Mouse (Mus musculus): Measurements from ENCODE around the gene Camk2n2.

The Camk2n2 gene

DNA sequence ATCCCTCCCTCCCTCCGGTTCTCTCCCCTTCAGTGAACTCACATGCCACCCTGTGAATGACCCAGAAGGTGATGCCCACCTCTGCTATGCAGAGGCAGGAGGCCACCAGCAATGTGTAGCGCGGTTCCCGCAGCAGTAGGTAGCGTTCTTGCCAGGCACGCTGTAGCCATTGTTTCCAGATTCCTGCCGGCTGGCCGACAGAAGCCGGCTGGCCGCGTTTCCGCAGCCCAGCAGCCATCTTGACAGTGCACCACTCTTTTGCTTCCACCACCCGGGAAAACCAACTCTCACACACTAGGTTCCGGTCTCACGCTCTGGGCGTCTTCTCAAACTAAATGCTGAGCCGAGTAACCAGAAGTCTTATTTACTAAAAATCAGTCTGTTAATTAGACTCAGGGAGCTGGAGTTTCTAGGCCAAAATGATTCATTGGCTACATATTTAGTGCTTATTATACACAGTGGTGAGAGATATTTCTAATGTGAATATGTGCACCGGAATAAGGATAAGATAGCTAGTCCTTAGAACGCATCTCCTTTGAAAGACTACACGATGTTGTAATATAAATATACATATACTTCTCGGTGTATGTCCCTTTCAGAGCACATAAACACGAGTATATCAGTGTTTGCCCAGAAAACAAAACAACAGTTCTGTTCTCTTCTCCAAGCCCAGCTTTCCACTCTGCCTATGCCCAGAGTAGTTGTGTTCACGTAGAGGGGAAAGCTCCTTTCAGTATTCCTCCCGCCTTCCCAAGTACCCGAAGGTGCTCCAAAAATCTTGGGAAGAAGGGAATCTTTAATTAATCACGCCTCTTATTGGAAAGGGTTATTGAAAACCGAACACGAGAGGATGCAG is 10.4 kb downstream of the Camk2n2 start:
- peak; percentile 72 to 73 for DNase-seq (ENCODE audit: low spot score in 2 of 2)

DNA sequence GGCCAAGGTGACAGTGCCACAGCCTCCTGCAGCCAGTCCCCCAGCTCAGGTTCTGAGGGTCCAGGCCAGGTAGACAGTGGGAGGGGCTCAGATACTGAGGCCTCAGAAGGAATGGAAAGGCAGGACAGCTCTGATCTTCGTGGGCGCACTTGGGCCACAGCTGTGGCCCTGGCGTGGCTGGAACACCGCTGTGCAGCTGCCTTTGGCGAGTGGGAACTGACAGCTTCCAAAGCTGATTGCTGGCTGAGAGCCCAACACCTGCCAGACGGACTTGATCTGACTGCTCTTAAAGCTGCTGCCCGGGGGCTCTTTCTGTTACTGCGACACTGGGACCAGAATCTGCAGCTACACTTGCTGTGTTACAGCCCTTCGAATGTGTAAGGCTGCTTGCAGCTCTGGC is 16.4 kb downstream of the Camk2n2 start:
- DNase-seq (ENCODE audit: low spot score in 2 of 2), result no peak

DNA sequence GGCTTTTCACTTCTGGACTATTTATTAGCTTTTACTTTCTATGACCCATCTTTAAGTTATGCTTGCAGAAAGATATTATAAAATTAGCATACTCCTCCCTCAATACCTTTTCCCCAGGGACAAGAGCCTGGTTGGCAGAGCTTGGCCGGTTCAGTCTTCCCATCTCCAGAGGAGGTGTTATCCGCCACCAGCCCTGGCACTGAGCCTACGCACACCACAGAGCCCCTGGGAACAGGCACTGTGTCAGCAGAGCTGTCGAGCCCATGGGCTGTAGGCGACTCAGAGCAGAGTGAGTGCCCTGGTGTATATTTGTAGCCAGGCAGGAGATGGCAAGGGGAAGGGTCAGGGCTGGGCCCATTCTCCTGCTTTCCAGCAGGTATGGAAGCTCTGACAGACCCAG is 20.6 kb downstream of the Camk2n2 start:
- DNase-seq (ENCODE audit: low spot score in 2 of 2), result no peak

DNA sequence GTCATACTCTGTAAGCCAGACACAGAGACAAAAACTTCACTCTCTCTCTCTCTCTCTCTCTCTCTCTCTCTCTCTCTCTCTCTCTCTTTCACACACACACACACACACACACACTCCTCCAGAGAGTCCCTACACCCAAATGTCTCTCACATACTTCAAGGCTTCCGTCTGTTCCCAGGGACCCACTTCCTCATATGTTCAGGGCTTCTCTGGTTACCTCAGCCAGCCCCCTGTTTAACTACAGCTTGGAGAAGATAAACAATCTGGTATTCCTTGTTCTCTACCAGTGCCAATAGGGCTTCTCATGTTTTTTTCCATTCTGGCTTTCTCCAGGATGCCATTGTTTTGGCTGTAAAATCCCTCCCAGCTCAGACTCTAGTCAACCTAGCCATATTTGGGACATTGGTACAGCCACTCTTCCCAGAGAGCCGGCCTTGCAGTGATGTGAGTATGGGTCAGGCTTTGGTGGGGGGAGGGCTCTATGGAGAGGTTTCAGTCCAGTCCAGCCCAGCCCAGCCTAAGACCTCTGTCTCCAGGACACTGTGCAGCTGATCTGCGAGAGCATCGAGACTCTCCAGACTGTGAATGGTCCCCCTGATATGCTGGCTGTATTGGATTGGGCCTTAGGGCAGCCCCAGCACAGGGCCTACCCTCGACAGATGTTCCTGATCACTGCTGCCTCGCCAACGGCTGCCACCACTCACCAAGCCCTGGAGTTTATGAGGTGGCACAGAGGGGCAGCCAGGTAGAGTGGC is 24.2 kb downstream of the Camk2n2 start:
- no peak for DNase-seq (ENCODE audit: low spot score in 2 of 2)

DNA sequence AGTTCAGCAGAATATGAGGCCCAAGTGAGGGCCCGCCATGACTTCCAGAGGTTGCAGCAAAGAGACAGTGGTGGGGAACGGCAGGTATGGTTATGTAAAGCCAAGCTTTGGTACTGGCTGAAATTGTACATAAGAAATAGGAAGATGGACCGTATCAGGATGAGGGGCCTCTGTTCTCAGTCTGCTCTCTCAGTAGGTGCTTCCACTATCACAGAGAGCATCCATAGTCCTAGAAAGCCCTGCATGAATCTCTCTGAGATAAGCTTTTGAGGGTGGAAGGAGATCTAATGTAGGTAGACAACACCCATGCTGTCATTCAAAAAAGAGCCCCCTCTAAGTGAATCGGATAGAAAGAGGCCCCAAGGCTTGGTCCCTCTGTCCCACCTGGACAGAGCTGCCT is 25.4 kb downstream of the Camk2n2 start:
- no peak for DNase-seq (ENCODE audit: low spot score in 2 of 2)

DNA sequence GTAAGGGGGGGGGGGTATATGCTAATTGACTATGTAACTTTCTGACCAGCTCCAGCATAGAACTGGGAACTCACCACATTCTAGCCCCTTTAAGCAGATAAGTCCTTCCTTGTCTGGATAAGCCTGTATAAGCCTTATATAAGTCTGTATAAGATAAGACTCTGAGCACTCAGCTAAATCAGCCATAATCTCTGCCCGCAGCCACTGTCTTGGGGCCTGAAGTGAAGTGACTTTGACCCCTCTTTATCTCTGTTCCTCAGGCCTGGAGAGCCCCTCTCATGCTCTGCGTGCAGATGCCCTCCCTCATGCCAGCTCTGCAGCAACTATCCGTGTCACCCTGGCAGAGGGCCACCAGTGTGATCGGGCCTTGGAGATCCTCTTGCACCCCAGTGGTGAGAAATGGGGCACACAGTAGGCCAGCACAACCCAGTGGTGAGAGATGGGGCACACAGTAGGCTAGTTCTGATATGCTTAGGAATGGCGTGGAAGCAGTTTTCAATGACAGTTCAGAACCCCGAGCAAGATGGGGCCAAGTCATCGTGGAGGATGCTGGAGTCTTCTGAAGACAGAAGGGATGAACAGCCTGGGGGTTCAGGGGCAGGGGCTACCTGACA is 25.9 kb downstream of the Camk2n2 start:
- DNase-seq (ENCODE audit: low spot score in 2 of 2), result no peak

DNA sequence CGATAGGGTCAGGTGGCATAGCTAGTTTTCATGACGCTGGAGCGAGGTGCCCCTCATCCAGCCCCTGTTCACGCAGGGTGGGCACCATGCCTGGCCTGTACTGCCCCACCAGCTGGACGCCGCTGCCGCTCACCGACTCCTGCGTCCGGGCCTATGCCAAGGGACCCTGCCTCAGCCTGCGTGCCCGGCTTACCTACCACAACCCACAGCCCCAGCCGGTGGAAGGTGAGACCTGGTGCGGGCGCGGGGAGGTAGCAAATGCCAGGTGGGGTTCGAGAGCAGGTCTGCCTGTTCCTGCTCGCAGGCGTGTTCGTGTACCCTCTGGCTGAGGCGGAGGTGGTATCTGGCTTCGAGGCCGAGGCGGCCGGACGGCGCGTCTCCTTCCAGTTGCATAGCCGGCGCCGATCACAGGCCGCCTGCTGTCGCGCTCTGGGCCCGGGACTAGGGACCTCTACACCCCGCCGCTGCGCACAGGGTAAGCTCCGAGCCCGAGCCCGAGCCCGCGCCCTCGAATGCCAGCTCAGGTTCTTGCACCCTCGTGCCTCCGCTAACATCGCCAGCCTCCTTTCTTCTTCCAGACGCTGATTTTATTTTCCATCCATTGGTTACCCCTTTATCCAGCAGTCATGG is 29.9 kb downstream of the Camk2n2 start:
- no peak for DNase-seq (ENCODE audit: low spot score in 2 of 2)

DNA sequence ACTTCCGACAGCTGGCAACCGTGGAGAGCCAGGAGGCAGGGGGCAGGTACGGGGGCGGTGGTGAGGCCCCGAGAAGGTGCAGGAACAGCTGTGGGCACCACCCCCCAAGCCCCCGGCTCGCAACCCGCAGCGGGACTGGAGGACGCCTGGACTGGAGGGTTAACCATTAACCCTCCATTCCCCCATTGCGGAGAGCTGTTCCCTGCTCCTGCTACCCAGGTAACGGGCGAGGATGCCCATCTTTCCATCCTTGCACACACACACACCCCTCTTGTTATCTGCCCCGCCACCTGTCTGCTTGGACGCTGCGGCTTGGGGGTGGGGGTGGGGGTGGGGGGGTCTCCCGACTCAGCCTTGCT is 30.4 kb downstream of the Camk2n2 start:
- no peak for DNase-seq (ENCODE audit: low spot score in 2 of 2)

DNA sequence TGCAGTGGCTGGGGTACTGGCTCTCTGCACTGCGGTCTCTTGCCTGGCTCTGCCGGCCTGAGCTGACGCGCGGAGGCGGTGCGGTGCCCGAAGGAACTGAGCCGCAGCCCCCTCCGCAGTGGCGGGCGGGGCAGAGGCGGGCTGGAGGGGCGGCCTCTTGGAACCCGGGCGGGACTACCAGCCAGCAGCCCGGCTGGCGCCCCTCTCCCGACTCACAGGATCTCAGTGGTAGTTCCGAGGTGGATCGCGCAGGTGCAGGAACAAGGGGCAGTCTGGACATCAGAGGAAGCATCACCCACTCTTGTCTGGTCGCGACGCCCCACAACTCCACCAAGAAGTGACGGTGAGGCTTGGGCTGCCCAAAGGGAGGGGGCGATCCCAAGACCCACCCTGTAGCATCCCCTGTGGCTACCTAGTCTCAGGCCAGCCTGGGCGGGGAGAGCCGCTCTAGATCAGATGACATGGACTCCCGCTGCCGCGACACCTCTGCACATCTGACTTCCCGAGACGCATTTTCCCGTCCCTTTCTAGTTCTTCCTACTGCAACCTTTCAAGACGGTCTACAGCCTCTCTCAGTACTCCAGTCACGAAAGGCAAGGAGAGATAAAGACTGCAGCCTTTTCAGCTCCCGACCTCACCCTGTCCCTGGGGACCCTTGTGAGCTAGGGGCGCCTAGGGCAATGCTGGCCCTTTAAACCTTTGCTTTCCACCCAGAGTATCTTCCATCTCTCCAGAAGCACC is 31.0 kb downstream of the Camk2n2 start:
- DNase-seq (ENCODE audit: low spot score in 2 of 2), result no peak

DNA sequence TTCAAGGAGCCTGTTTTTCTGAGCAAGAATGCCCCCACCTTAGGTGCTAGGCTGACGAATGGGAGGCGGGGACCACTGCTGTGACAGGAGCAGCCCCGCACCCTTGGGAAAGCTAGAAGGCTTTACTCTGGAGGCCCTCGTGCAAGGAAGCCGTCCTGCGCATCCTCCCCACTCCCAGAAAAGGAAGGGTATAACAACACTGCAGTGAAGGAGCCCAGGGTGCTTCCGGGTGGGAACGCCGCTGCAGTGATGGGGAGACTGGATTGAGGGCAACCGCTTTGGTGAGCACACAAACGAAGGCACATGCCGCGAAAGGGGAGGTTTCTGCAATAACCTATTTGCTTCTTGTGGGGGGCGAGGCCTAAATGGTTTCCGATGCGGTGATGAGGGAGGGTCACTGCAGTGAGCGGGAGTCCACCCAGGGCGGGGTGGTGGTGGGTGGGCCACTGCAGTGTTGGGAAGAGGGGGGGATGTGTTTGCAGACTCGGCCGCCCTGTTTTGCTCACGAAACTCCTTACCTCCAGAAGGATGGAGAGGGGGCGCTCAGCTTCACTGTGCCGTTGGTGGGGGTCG is 31.6 kb downstream of the Camk2n2 start, which contains the start of gene Vwa5b2:
Gene Vwa5b2, plus strand, starts transcription at position 106 of the 573 bp plus-strand sequence.
- DNase-seq (ENCODE audit: low spot score in 2 of 2), result no peak

All from urinary bladder, postnatal 36 days (tissue).